Mouse (Mus musculus) thymus, adult 2 months (tissue): ENCODE measurements around the gene Nrg3. TPM values are rescaled to one million over a fixed set of nuclear protein-coding genes. Genes with fewer than 3 reads are reported as not detected.

Experiments
- DNase-seq: peaks from one replicate; pipeline ENCODE4 v3.0.0; 2021
- H3K27ac ChIP-seq: fragments of 200-500 bp; 2 replicates; pipeline ENCODE4 v1.5.1; 2012; ENCODE audit warnings: low read length, control low read depth; ENCODE audit not compliant: control insufficient read depth, insufficient read depth
- H3K27me3 ChIP-seq: fragments of 200-500 bp; 2 replicates; pipeline ENCODE4 v1.6.1; 2012; ENCODE audit warnings: mild to moderate bottlenecking, low read length, moderate library complexity, mixed read lengths; ENCODE audit not compliant: control insufficient read depth, insufficient read depth
- H3K36me3 ChIP-seq: fragments of 200-500 bp; 2 replicates; pipeline ENCODE4 v1.6.1; 2012; ENCODE audit warnings: mild to moderate bottlenecking, low read length, moderate library complexity; ENCODE audit not compliant: control insufficient read depth, insufficient read depth
- H3K4me1 ChIP-seq: fragments of 200-500 bp; replicated peaks from 2 replicates; pipeline ENCODE4 v1.6.1; 2012; ENCODE audit warnings: low read length; ENCODE audit not compliant: control insufficient read depth, insufficient read depth
- H3K4me3 ChIP-seq: fragments of 200-500 bp; 2 replicates; pipeline ENCODE4 v1.5.1; 2012; ENCODE audit warnings: mild to moderate bottlenecking, low read length, control low read depth, moderate library complexity; ENCODE audit not compliant: control insufficient read depth, insufficient read depth
- CTCF ChIP-seq: fragments of 200-500 bp; IDR thresholded peaks from 2 replicates; pipeline ENCODE4 v1.5.1; 2012; ENCODE audit warnings: mild to moderate bottlenecking, control low read depth, low read length, moderate library complexity, borderline replicate concordance; ENCODE audit not compliant: control insufficient read depth, poor library complexity, insufficient read depth; ENCODE audit errors: extremely low read depth
- POLR2A ChIP-seq: fragments of 200-500 bp; IDR thresholded peaks from 2 replicates; pipeline ENCODE4 v1.6.1; 2012; ENCODE audit warnings: mild to moderate bottlenecking, low read length, control low read depth, moderate library complexity; ENCODE audit not compliant: control insufficient read depth, poor library complexity, insufficient read depth; ENCODE audit errors: extremely low read depth
- WGBS: fragments of 180-500 bp; shearing (Covaris S2); methylation state at CpG from one replicate; pipeline ENCODE4 v1.1.7; 2018; 5-methylcytosine and 5-hydroxymethylcytosine counted together
- polyA plus RNA-seq: library from polyadenylated mRNA; depleted of rRNA; stranded (reverse); fragments of >200 nt; gene quantifications from 2 replicates; pipeline ENCODE4 v1.2.3, GENCODE M21; 2012

The Nrg3 gene
- polyA plus RNA-seq, 1 experiment = not detected

GRCm38 (mm10) chr14:39351979-39352737, 120.7 kb downstream of the Nrg3 start:
- H3K36me3 ChIP-seq = no peaks in the 10 kb centered on the region
- no peak for DNase-seq
- no peaks in the 10 kb centered on the region for H3K27me3 ChIP-seq
- TF ChIP-seq POLR2A = no peak
- TF ChIP-seq CTCF = no peak
- no peak overlapping the region for H3K27ac ChIP-seq
- 76% methylated on average over 4 of the region's 4 CpGs for WGBS
- H3K4me1 ChIP-seq = no peaks in the 10 kb centered on the region
- H3K4me3 ChIP-seq = no peak overlapping the region

GRCm38 (mm10) chr14:39317424-39318110, 155.3 kb downstream of the Nrg3 start:
- TF ChIP-seq CTCF = no peak
- no peak for TF ChIP-seq POLR2A
- Histone ChIP-seq H3K4me1 (no peaks in the 10 kb centered on the region), H3K27ac (no peak overlapping the region), H3K36me3 (no peaks in the 10 kb centered on the region), H3K27me3 (no peaks in the 10 kb centered on the region), H3K4me3 (no peak overlapping the region)
- 82% methylated on average over 4 of the region's 4 CpGs for WGBS
- DNase-seq = no peak

GRCm38 (mm10) chr14:39314111-39314510, 158.8 kb downstream of the Nrg3 start:
- TF ChIP-seq CTCF = no peak
- no peak for TF ChIP-seq POLR2A
- no peak overlapping the region for H3K27ac ChIP-seq
- no peaks in the 10 kb centered on the region for H3K36me3 ChIP-seq
- no peak overlapping the region for H3K4me3 ChIP-seq
- H3K27me3 ChIP-seq = no peaks in the 10 kb centered on the region
- no peaks in the 10 kb centered on the region for H3K4me1 ChIP-seq
- no peak for DNase-seq

- TF ChIP-seq CTCF (no peak), POLR2A (no peak)
- 96% methylated on average over 1 of the region's 1 CpGs for WGBS
- Histone ChIP-seq H3K27ac (no peak overlapping the region), H3K4me1 (no peaks in the 10 kb centered on the region), H3K27me3 (no peaks in the 10 kb centered on the region), H3K36me3 (no peaks in the 10 kb centered on the region), H3K4me3 (no peak overlapping the region)
- no peak for DNase-seq
These were observed 207.8 kb downstream of the Nrg3 start for GRCm38 (mm10) chr14:39265121-39265520.

- Histone ChIP-seq H3K4me3 (no peak overlapping the region), H3K36me3 (no peaks in the 10 kb centered on the region), H3K27me3 (no peaks in the 10 kb centered on the region), H3K27ac (no peak overlapping the region), H3K4me1 (no peaks in the 10 kb centered on the region)
- DNase-seq = no peak
- WGBS = 94% methylated on average over 4 of the region's 4 CpGs
- TF ChIP-seq CTCF = no peak
These were observed 208.5 kb downstream of the Nrg3 start for GRCm38 (mm10) chr14:39264422-39264821.

- no peak for TF ChIP-seq CTCF
- TF ChIP-seq POLR2A = no peak
- Histone ChIP-seq H3K4me3 (no peak overlapping the region), H3K27ac (no peak overlapping the region), H3K4me1 (no peaks in the 10 kb centered on the region), H3K36me3 (no peaks in the 10 kb centered on the region), H3K27me3 (no peaks in the 10 kb centered on the region)
- DNase-seq = no peak
- 76% methylated on average over 1 of the region's 1 CpGs for WGBS
These were observed 211.9 kb downstream of the Nrg3 start for GRCm38 (mm10) chr14:39261016-39261415.
